Mouse (Mus musculus) limb, embryonic 12.5 days (tissue): ENCODE results near the gene Hoxb8. TPM values are rescaled to one million over a fixed set of nuclear protein-coding genes. Genes with fewer than 3 reads are reported as not detected.

Experiments used
- ATAC-seq: fragments of 200-750 bp; cut with Nextera tagmentation; 2 replicates; pipeline ENCODE4 v1.8.0; 2017; ENCODE audit warnings: low read depth, moderate TSS enrichment; ENCODE audit not compliant: insufficient number of reproducible peaks, insufficient read depth, low FRiP score, low TSS enrichment
- H3K27ac ChIP-seq: fragments of 300-500 bp; sonication (generic); 2 replicates; pipeline ENCODE4 v1.5.1; 2016; ENCODE audit warnings: mild to moderate bottlenecking, moderate library complexity
- H3K27me3 ChIP-seq: fragments of 300-500 bp; sonication (generic); 2 replicates; pipeline ENCODE4 v1.6.1; 2016; ENCODE audit warnings: mild to moderate bottlenecking, moderate library complexity
- H3K36me3 ChIP-seq: fragments of 300-500 bp; sonication (generic); 2 replicates; pipeline ENCODE4 v1.6.1; 2016; ENCODE audit warnings: mild to moderate bottlenecking, moderate library complexity
- H3K4me1 ChIP-seq: fragments of 300-500 bp; sonication (generic); replicated peaks from 2 replicates; pipeline ENCODE4 v1.6.1; 2016
- H3K4me2 ChIP-seq: fragments of 300-500 bp; sonication (generic); 2 replicates; pipeline ENCODE4 v1.6.1; 2016; ENCODE audit warnings: mild to moderate bottlenecking, moderate library complexity
- H3K4me3 ChIP-seq: fragments of 300-500 bp; sonication (generic); replicated peaks from 2 replicates; pipeline ENCODE4 v1.5.1; 2016; ENCODE audit warnings: mild to moderate bottlenecking
- H3K9ac ChIP-seq: fragments of 300-500 bp; sonication (generic); replicated peaks from 2 replicates; pipeline ENCODE4 v1.6.1; 2016; ENCODE audit warnings: mild to moderate bottlenecking, moderate library complexity
- H3K9me3 ChIP-seq: fragments of 300-500 bp; sonication (generic); 2 replicates; pipeline ENCODE4 v1.6.1; 2016; ENCODE audit warnings: mild to moderate bottlenecking, moderate library complexity
- WGBS: fragments of 180-500 bp; shearing (Covaris S2); methylation state at CpG from one replicate; pipeline ENCODE4 v1.1.7; 2016; 5-methylcytosine and 5-hydroxymethylcytosine counted together
- polyA plus RNA-seq: library from polyadenylated mRNA; unstranded; fragments of >200 nt; fragmentation: Nextera tagmentation; extraction: Ambion mirVana; gene quantifications from 2 replicates; pipeline ENCODE4 v1.2.1, GENCODE M21; 2016

Hoxb8 gene
- polyA plus RNA-seq: 0.24 and 0.40 TPM in 2 replicates

- Histone ChIP-seq H3K27ac (no peak within 1 kb of the TSS), H3K27me3 (peaks cover 97% of the 10 kb centered on the region), H3K9ac (no peak within 1 kb of the TSS), H3K4me3 (peak within 1 kb of the TSS; percentile 32; the same call in 1 of the 2 replicates), H3K4me2 (peak within 1 kb of the TSS; percentile 41), H3K4me1 (peaks cover 45% of the 10 kb centered on the region), H3K36me3 (no peaks in the 10 kb centered on the region), H3K9me3 (no peaks in the 10 kb centered on the region)
- ATAC-seq: no peak
- under 1% methylated on average over 27 of the region's 27 CpGs for WGBS
Measured at GRCm38 (mm10) chr11:96281855-96282570, at the start of gene Hoxb8. Gene Hoxb8 (plus strand): TSS chr11:96281905.

- no peak overlapping the region for H3K27ac ChIP-seq
- H3K4me3 ChIP-seq: no peak overlapping the region
- no peaks in the 10 kb centered on the region for H3K9me3 ChIP-seq
- no peak for ATAC-seq
- 1% methylated on average over 12 of the region's 12 CpGs for WGBS
- H3K4me2 ChIP-seq: no peak overlapping the region
- no peaks in the 10 kb centered on the region for H3K4me1 ChIP-seq
- H3K36me3 ChIP-seq: no peaks in the 10 kb centered on the region
- peaks cover 47% of the 10 kb centered on the region for H3K27me3 ChIP-seq
- no peak overlapping the region for H3K9ac ChIP-seq
Measured at GRCm38 (mm10) chr11:96234906-96235305, 46.8 kb upstream of the Hoxb8 start.

DNA sequence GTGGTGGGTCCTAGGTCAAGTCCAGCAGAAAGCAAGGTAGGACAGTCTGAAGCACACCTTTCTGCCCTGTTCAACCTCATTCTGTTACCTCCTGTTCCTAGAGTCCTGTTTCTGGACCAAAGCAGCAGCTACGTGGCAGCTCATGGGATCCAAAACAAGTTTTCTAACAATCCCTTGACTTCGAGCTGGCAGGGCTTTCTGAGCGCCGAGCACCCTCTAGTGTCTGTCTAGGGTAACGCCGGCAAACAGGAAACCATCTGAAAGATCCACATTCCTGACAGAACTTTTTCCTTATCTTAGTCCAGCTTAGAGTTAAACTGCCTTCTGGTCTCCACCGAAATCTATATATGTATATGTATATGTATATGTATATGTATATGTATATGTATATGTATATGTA is 41.5 kb upstream of the Hoxb8 start:
- Histone ChIP-seq H3K27me3 (peaks cover 27% of the 10 kb centered on the region), H3K4me3 (no peak overlapping the region), H3K36me3 (no peaks in the 10 kb centered on the region), H3K4me2 (no peak overlapping the region), H3K9me3 (no peaks in the 10 kb centered on the region), H3K9ac (no peak overlapping the region), H3K27ac (no peak overlapping the region), H3K4me1 (no peaks in the 10 kb centered on the region)
- WGBS: 1% methylated on average over 7 of the region's 7 CpGs
- ATAC-seq: no peak

DNA sequence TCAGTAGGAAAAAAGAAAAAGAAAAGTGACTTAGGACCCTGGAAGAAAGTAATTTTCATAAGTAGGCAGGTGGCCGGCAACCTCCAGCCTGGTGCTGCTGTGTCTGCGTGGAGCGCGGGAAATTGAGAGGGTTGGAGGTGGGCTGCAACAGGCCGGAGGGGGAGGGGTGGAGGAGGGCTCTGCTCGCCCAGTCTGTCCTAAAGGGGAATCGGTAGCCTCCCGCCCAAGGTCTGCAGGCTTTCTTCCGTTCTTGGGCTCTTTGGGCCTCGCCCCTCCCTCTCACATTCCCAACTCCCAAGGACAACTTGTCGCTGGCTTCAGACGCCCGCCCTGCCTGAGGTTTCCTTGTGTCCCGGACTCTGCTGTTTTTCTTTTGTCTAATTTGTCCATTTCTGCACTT is 30.8 kb upstream of the Hoxb8 start:
- no peak overlapping the region for H3K27ac ChIP-seq
- peak overlapping the region; percentile 53 for H3K4me2 ChIP-seq
- H3K4me3 ChIP-seq: peak overlapping the region; percentile 39
- ATAC-seq: peak; percentile 59; the same call in 1 of the 2 replicates
- peaks cover 26% of the 10 kb centered on the region for H3K4me1 ChIP-seq
- 1% methylated on average over 14 of the region's 14 CpGs for WGBS
- H3K9ac ChIP-seq: peak overlapping the region; percentile 18; the same call in 1 of the 2 replicates
- peaks cover 76% of the 10 kb centered on the region for H3K27me3 ChIP-seq
- no peaks in the 10 kb centered on the region for H3K9me3 ChIP-seq
- H3K36me3 ChIP-seq: no peaks in the 10 kb centered on the region

DNA sequence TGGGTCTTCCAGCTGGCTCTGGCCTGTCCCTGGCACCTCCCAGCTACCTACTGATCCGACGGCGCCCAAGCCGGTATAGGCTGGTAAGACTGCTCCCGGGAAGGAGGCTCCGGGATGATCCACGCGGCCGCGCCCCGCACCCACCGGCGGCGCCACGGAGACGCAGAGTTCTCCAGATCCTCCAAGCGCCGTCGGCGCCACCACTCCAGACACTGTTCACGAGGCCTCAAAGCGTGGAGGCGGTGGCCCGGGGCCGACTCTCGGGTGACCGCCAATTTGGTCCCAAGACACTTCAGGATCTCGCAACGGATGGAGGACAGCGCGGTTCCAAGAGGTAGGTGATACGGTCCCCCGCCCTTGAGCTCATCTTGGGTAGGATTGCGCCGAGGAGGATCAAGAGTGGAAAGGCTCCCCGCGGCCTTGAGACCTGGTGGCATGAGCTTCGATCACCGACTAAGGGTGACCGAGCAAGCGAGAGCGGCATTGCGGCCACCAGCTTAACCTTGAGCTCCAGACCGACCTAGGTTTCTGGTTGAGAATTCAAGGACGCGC is 30.1 kb upstream of the Hoxb8 start:
- WGBS: under 1% methylated on average over 46 of the region's 46 CpGs
- no peaks in the 10 kb centered on the region for H3K36me3 ChIP-seq
- H3K4me2 ChIP-seq: peak overlapping the region; percentile 53
- no peaks in the 10 kb centered on the region for H3K9me3 ChIP-seq
- peaks cover 26% of the 10 kb centered on the region for H3K4me1 ChIP-seq
- peaks cover 82% of the 10 kb centered on the region for H3K27me3 ChIP-seq
- peak overlapping the region; percentile 39 for H3K4me3 ChIP-seq
- H3K27ac ChIP-seq: peak overlapping the region; percentile 59; the same call in 1 of the 2 replicates
- no peak for ATAC-seq
- peak overlapping the region; percentile 48 for H3K9ac ChIP-seq

DNA sequence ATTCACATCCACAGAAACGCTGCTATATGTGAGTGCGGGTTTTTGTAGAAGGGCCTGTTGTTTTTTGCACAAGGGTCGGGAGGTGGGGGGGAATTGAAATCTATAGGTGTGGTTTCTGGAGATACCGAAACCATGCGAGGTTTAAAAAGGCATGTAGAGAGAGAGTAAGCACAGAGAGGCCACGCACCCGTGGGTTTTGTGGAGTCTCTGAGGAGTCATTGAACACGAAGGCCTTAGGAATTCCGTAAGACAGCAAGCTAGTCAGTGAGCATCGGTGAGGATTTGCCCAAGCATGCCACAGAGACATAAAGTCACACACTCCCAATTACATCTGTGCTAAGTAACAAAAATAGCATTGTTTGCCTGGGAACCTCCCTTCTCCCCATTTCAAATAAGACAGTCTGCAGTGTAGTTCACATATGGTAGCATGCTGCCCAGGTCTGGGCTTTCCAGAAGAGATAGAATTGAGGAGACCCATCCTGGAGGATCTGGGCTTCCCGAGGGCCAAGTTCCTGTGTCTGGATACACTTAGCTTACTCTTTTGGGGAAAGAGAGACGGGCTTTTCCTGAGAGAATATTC is 29.1 kb upstream of the Hoxb8 start:
- H3K4me2 ChIP-seq: peak overlapping the region; percentile 53
- H3K27ac ChIP-seq: no peak overlapping the region
- peaks cover 26% of the 10 kb centered on the region for H3K4me1 ChIP-seq
- peaks cover 90% of the 10 kb centered on the region for H3K27me3 ChIP-seq
- ATAC-seq: no peak
- no peak overlapping the region for H3K9ac ChIP-seq
- WGBS: 3% methylated on average over 12 of the region's 12 CpGs
- H3K36me3 ChIP-seq: no peaks in the 10 kb centered on the region
- peak overlapping the region; percentile 39 for H3K4me3 ChIP-seq
- no peaks in the 10 kb centered on the region for H3K9me3 ChIP-seq

DNA sequence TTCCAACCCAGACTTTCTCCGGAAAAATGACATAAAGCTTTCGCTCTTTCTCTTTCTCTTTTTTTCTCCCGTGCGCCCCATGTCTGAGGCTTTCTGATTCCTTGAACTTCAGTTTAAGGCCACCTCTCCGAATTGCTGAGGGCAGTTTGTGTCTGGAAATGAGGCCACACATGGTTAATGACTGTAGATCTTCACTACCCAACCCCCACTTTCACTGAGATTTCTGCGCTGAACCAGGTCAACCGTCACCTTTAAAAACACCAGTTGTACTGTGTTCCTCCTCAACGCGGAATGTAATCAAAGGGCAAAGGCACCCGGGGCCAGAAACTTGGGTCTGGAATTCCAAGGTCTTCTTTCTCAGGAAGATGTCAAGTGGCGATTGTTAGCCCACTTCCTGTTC is 27.5 kb upstream of the Hoxb8 start:
- no peak overlapping the region for H3K9ac ChIP-seq
- no peak for ATAC-seq
- WGBS: 3% methylated on average over 11 of the region's 11 CpGs
- H3K27ac ChIP-seq: no peak overlapping the region
- H3K9me3 ChIP-seq: no peaks in the 10 kb centered on the region
- peaks cover 31% of the 10 kb centered on the region for H3K4me1 ChIP-seq
- H3K36me3 ChIP-seq: no peaks in the 10 kb centered on the region
- 0 out of 2 replicates have a peak overlapping the region, but pooled peaks have one; percentile 0 for H3K4me3 ChIP-seq
- peak overlapping the region; percentile 53; the same call in 1 of the 2 replicates for H3K4me2 ChIP-seq
- peaks cover 99% of the 10 kb centered on the region for H3K27me3 ChIP-seq

DNA sequence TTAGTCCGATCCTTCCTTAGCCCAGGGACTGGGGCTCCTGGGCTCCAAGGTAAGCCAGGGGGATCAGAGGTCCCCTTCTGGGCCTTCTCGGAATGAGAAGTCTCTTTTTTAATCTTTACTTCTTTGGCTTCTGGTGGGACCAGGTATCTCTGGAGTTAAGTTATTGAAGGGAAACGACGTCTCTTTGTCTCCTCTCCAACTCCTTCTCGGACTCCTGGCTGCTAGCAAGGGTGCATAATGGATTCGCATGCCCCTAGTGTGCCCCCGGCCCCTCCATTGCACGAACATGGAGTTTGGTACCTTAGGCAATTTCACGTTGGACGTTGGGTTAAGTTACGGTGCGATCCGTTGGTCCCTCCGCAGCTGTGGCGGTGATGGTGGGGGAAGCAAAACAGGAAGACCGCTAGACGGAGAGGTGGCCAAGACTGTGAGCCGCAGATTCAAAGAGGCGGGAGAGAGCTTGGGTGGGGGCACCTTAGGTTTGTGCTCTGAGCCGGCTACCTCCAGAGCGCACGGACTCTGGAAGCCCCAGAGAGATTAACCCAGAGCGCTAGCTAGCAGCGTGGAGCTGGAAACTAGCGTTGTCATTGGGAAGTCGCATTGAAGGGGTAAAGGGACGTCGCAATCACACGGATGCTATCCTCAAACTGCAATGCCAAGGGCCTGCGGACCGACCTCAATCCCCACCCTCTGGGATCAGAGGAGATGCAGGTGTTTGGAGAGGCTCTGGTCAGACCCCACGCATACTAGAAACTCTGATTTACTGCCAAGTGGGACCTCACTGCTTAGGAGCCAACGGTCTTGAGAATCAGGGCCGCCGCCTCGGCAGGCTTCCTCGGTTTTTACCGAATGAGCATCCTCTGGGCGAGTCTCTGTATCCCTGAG is 26.4 kb upstream of the Hoxb8 start:
- Histone ChIP-seq H3K36me3 (no peaks in the 10 kb centered on the region), H3K27me3 (peaks cover 100% of the 10 kb centered on the region), H3K4me2 (peak overlapping the region; percentile 37), H3K9ac (no peak overlapping the region), H3K27ac (no peak overlapping the region), H3K4me3 (peak overlapping the region; percentile 21), H3K9me3 (no peaks in the 10 kb centered on the region), H3K4me1 (peaks cover 36% of the 10 kb centered on the region)
- ATAC-seq: no peak
- WGBS: 3% methylated on average over 39 of the region's 39 CpGs

GRCm38 (mm10) chr11:96255996-96256445 is 25.7 kb upstream of the Hoxb8 start:
- Histone ChIP-seq H3K4me1 (peaks cover 36% of the 10 kb centered on the region), H3K27me3 (peaks cover 100% of the 10 kb centered on the region), H3K27ac (no peak overlapping the region), H3K9ac (no peak overlapping the region), H3K4me3 (no peak overlapping the region), H3K36me3 (no peaks in the 10 kb centered on the region), H3K4me2 (peak overlapping the region; percentile 37; the same call in 1 of the 2 replicates), H3K9me3 (no peaks in the 10 kb centered on the region)
- ATAC-seq: no peak
- 4% methylated on average over 14 of the region's 14 CpGs for WGBS

DNA sequence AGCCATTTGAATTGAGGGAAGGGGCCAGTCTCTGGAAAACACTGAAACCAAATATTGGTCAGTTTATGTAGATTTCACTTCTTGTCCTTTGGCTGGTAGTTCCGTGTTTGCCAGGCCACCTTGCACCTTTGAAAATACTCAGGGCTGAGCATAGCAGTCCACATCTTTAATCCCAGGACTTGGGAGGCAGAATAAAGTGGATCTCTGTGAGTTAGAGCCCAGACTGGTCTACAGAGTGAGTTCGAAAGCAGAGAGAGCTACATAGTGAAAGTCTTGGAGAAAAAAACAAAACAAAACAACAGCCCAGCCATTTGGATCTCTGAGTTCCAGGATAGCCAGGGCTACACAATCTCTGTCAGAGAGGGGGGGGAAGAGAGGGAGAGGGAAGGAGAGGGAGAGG is 24.6 kb upstream of the Hoxb8 start:
- Histone ChIP-seq H3K27me3 (peaks cover 100% of the 10 kb centered on the region), H3K4me2 (no peak overlapping the region), H3K4me1 (peaks cover 34% of the 10 kb centered on the region), H3K4me3 (no peak overlapping the region), H3K27ac (no peak overlapping the region), H3K36me3 (no peaks in the 10 kb centered on the region), H3K9me3 (no peaks in the 10 kb centered on the region), H3K9ac (no peak overlapping the region)
- no peak for ATAC-seq
- 39% methylated on average over 2 of the region's 2 CpGs for WGBS

- peaks cover 100% of the 10 kb centered on the region for H3K27me3 ChIP-seq
- 6% methylated on average over 2 of the region's 2 CpGs for WGBS
- no peak for ATAC-seq
- H3K4me3 ChIP-seq: no peak overlapping the region
- H3K4me1 ChIP-seq: peaks cover 33% of the 10 kb centered on the region
- no peak overlapping the region for H3K27ac ChIP-seq
- no peak overlapping the region for H3K9ac ChIP-seq
- H3K4me2 ChIP-seq: no peak overlapping the region
- no peaks in the 10 kb centered on the region for H3K36me3 ChIP-seq
- no peaks in the 10 kb centered on the region for H3K9me3 ChIP-seq
Measured at GRCm38 (mm10) chr11:96259038-96259437, 22.7 kb upstream of the Hoxb8 start.
